Mouse (Mus musculus) liver, postnatal 0 days (tissue): ENCODE data around the gene Dpf3.

Experiments
- CTCF ChIP-seq: sonication (generic); IDR thresholded peaks from 2 replicates; pipeline ENCODE4 v1.5.1; 2016; ENCODE audit warnings: antibody characterized with exemption, low read depth
- EP300 ChIP-seq: IDR thresholded peaks from 2 replicates; pipeline ENCODE4 v1.6.1; 2016; ENCODE audit warnings: antibody characterized with exemption, low read depth, mild to moderate bottlenecking

DNA sequence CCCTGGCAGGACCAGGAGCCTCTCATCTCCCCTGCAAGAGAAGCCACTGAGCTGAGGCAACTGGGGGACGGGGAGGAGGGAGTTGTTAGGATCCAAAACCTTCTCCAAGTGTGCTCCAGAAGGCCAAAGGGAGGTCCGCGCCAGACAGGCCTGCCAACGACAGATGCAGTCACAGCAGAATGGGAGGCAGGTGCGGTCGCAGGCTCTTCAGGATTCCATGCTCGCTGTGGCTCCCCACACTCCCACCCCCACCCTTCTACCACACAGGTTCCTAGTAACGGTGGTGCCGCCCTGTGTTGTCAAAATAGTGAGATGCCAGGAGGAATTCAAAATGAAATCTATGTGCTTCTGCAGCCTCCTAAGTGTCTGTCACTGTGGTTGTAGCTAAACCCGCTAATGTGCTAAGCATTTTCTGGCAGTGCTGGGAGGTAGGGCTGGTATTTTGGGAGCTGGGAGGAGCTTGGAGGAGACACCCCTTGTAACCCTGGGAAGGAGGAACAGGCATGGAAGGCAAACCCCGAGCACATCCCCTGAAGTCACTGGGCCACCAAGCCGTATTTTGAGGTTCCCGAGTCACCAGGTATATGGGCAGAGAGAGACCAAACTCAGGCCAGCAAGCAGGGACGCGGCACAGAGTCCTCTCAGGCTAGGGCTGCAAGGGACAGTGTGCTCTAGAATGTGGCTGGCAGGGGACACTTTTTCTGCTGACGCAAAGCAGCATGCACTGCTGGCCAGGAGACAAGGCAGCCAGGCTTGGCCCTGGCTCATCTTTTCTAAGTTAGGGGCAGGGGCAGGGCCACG is 75.6 kb downstream of the Dpf3 start:
- TF ChIP-seq CTCF (no peak), EP300 (no peak)
